Mouse (Mus musculus) adipocyte (in vitro differentiated cells): ENCODE results near the gene Gm7168.
"Not testable (repeated sequence)": the region's sequence is repeated elsewhere in the genome, so short reads cannot be mapped to it uniquely, and the experiment has no call there.

Experiments used
- DNase-seq: peaks from one replicate; pipeline ENCODE4 v3.0.0-alpha.2; 2016; ENCODE audit warnings: low spot score

The Gm7168 gene

DNA sequence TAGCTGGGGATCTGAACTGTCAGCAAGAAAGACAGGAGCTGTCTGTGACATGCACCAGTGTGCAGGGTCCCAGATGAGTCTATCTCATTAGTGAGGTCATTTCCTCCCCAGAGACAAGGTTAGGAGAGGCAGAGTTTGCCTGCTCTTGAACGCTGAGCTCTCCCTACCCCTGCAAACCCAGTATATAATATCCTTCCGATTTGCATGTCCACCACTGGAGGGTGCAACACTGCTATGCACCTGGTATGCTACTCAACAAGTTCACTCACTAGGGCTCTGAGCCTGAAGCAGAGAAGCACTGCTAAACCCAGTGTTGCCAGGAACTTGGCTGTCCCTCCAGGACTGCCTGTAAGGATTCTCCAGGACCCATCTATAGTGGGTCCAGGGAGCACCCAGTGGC lies 45.3 kb downstream of the Gm7168 start:
- not testable (repeated sequence) for DNase-seq
